Mouse (Mus musculus): Measurements from ENCODE around the gene Gpatch8. TPM values are rescaled to one million over a fixed set of nuclear protein-coding genes. Genes with fewer than 3 reads are reported as not detected.
A peak's percentile ranks its signal among the peaks of the same experiment; 100 is the strongest.

Gene Gpatch8
- 69.0 and 71.0 TPM in 2 replicates for polyA plus RNA-seq (2016; fragmentation: Nextera tagmentation; extraction: Ambion mirVana)

- Histone ChIP-seq H3K27ac (peak within 1 kb of the TSS; percentile 92), H3K4me2 (replicated peaks) (peak within 1 kb of the TSS; percentile 65), H3K4me1 (peaks cover 17% of the 10 kb centered on the region), H3K4me3 (peak within 1 kb of the TSS; percentile 96), H3K27me3 (replicated peaks) (no peaks in the 10 kb centered on the region), H3K9me3 (no peaks in the 10 kb centered on the region), H3K9ac (peak within 1 kb of the TSS; percentile 98), H3K36me3 (no peaks in the 10 kb centered on the region)
- ATAC-seq (ENCODE audit: low FRiP score, low read depth) = peak; percentile 96
- WGBS = under 1% methylated on average over 49 of the region's 55 CpGs
These were observed at the start of gene Gpatch8 for GRCm38 (mm10) chr11:102556031-102556715. TSS of gene Gpatch8 (minus strand) at chr11:102556392.

GRCm38 (mm10) chr11:102604777-102605552 is 48.8 kb upstream of the Gpatch8 start:
- Histone ChIP-seq H3K9me3 (no peaks in the 10 kb centered on the region), H3K36me3 (no peaks in the 10 kb centered on the region), H3K4me2 (replicated peaks) (peak overlapping the region; percentile 88), H3K4me1 (peaks cover 40% of the 10 kb centered on the region), H3K9ac (peak overlapping the region; percentile 97), H3K4me3 (peak overlapping the region; percentile 90), H3K27me3 (replicated peaks) (no peaks in the 10 kb centered on the region), H3K27ac (peak overlapping the region; percentile 96)
- WGBS = under 1% methylated on average over 74 of the region's 74 CpGs
- peak; percentile 23 for ATAC-seq (ENCODE audit: low FRiP score, low read depth)

GRCm38 (mm10) chr11:102604010-102604584 is 47.9 kb upstream of the Gpatch8 start, which contains the start of gene Fzd2:
TSS of gene Fzd2 (plus strand) at chr11:102604396.
- WGBS = under 1% methylated on average over 31 of the region's 31 CpGs
- no peaks in the 10 kb centered on the region for H3K9me3 ChIP-seq
- peak within 1 kb of the TSS; percentile 88 for H3K4me2 ChIP-seq (replicated peaks)
- ATAC-seq (ENCODE audit: low FRiP score, low read depth) = peak; percentile 92
- H3K36me3 ChIP-seq = no peaks in the 10 kb centered on the region
- H3K27ac ChIP-seq = peak within 1 kb of the TSS; percentile 96
- H3K4me1 ChIP-seq = peaks cover 31% of the 10 kb centered on the region
- H3K27me3 ChIP-seq (replicated peaks) = no peaks in the 10 kb centered on the region
- peak within 1 kb of the TSS; percentile 97 for H3K9ac ChIP-seq
- peak within 1 kb of the TSS; percentile 90 for H3K4me3 ChIP-seq

- Histone ChIP-seq H3K4me2 (replicated peaks) (peak overlapping the region; percentile 88), H3K27me3 (replicated peaks) (no peaks in the 10 kb centered on the region), H3K36me3 (no peaks in the 10 kb centered on the region), H3K27ac (peak overlapping the region; percentile 96), H3K4me1 (peaks cover 25% of the 10 kb centered on the region), H3K4me3 (peak overlapping the region; percentile 90), H3K9ac (peak overlapping the region; percentile 42), H3K9me3 (no peaks in the 10 kb centered on the region)
- peak; percentile 76 for ATAC-seq (ENCODE audit: low FRiP score, low read depth)
- under 1% methylated on average over 10 of the region's 10 CpGs for WGBS
These were observed 47.3 kb upstream of the Gpatch8 start for GRCm38 (mm10) chr11:102603496-102603850.

GRCm38 (mm10) chr11:102602816-102603495 is 46.8 kb upstream of the Gpatch8 start:
- peak overlapping the region; percentile 90 for H3K4me3 ChIP-seq
- H3K36me3 ChIP-seq = no peaks in the 10 kb centered on the region
- H3K27ac ChIP-seq = peak overlapping the region; percentile 96
- no peaks in the 10 kb centered on the region for H3K9me3 ChIP-seq
- under 1% methylated on average over 13 of the region's 13 CpGs for WGBS
- no peak for ATAC-seq (ENCODE audit: low FRiP score, low read depth)
- H3K4me1 ChIP-seq = peaks cover 19% of the 10 kb centered on the region
- H3K9ac ChIP-seq = peak overlapping the region; percentile 42
- H3K27me3 ChIP-seq (replicated peaks) = no peaks in the 10 kb centered on the region
- H3K4me2 ChIP-seq (replicated peaks) = peak overlapping the region; percentile 88

- no peak overlapping the region for H3K4me3 ChIP-seq
- H3K9me3 ChIP-seq = no peaks in the 10 kb centered on the region
- H3K4me1 ChIP-seq = peaks cover 17% of the 10 kb centered on the region
- H3K4me2 ChIP-seq (replicated peaks) = no peak overlapping the region
- H3K27me3 ChIP-seq (replicated peaks) = no peaks in the 10 kb centered on the region
- no peaks in the 10 kb centered on the region for H3K36me3 ChIP-seq
- 88% methylated on average over 3 of the region's 3 CpGs for WGBS
- H3K27ac ChIP-seq = no peak overlapping the region
- no peak overlapping the region for H3K9ac ChIP-seq
- no peak for ATAC-seq (ENCODE audit: low FRiP score, low read depth)
These were observed 43.7 kb upstream of the Gpatch8 start for GRCm38 (mm10) chr11:102599912-102600311.

- 1% methylated on average over 4 of the region's 4 CpGs for WGBS
- H3K9ac ChIP-seq = no peak overlapping the region
- no peak overlapping the region for H3K4me3 ChIP-seq
- peak overlapping the region; percentile 60 for H3K27ac ChIP-seq
- no peaks in the 10 kb centered on the region for H3K36me3 ChIP-seq
- peaks cover 18% of the 10 kb centered on the region for H3K4me1 ChIP-seq
- ATAC-seq (ENCODE audit: low FRiP score, low read depth) = peak; percentile 71; the same call in 1 of the 2 replicates
- H3K4me2 ChIP-seq (replicated peaks) = peak overlapping the region; percentile 33
- H3K27me3 ChIP-seq (replicated peaks) = no peaks in the 10 kb centered on the region
- H3K9me3 ChIP-seq = no peaks in the 10 kb centered on the region
These were observed 39.2 kb upstream of the Gpatch8 start for GRCm38 (mm10) chr11:102595341-102595820.

GRCm38 (mm10) chr11:102587554-102587953 is 31.4 kb upstream of the Gpatch8 start:
- no peak overlapping the region for H3K4me2 ChIP-seq (replicated peaks)
- H3K27me3 ChIP-seq (replicated peaks) = no peaks in the 10 kb centered on the region
- H3K27ac ChIP-seq = no peak overlapping the region
- H3K9ac ChIP-seq = no peak overlapping the region
- H3K36me3 ChIP-seq = no peaks in the 10 kb centered on the region
- no peak overlapping the region for H3K4me3 ChIP-seq
- ATAC-seq (ENCODE audit: low FRiP score, low read depth) = no peak
- no peaks in the 10 kb centered on the region for H3K9me3 ChIP-seq
- H3K4me1 ChIP-seq = peaks cover 5% of the 10 kb centered on the region
- 84% methylated on average over 3 of the region's 3 CpGs for WGBS

- Histone ChIP-seq H3K4me3 (no peak overlapping the region), H3K27ac (no peak overlapping the region), H3K36me3 (no peaks in the 10 kb centered on the region), H3K9me3 (no peaks in the 10 kb centered on the region), H3K4me1 (peaks cover 14% of the 10 kb centered on the region), H3K9ac (no peak overlapping the region), H3K27me3 (replicated peaks) (no peaks in the 10 kb centered on the region; the same call in 1 of the 2 replicates), H3K4me2 (replicated peaks) (no peak overlapping the region)
- ATAC-seq (ENCODE audit: low FRiP score, low read depth) = no peak
- WGBS = 94% methylated on average over 4 of the region's 4 CpGs
These were observed 30.4 kb upstream of the Gpatch8 start for GRCm38 (mm10) chr11:102586445-102587130.

- H3K9ac ChIP-seq = no peak overlapping the region
- H3K4me2 ChIP-seq (replicated peaks) = no peak overlapping the region
- H3K9me3 ChIP-seq = no peaks in the 10 kb centered on the region
- no peak for ATAC-seq (ENCODE audit: low FRiP score, low read depth)
- H3K27ac ChIP-seq = no peak overlapping the region
- H3K4me3 ChIP-seq = no peak overlapping the region
- peaks cover 39% of the 10 kb centered on the region for H3K4me1 ChIP-seq
- H3K36me3 ChIP-seq = no peaks in the 10 kb centered on the region
- H3K27me3 ChIP-seq (replicated peaks) = no peaks in the 10 kb centered on the region; the same call in 1 of the 2 replicates
- 23% methylated on average over 5 of the region's 5 CpGs for WGBS
These were observed 26.5 kb upstream of the Gpatch8 start for GRCm38 (mm10) chr11:102582736-102583135.

GRCm38 (mm10) chr11:102582016-102582610 is 25.9 kb upstream of the Gpatch8 start:
- Histone ChIP-seq H3K27me3 (replicated peaks) (no peaks in the 10 kb centered on the region; the same call in 1 of the 2 replicates), H3K9me3 (no peaks in the 10 kb centered on the region), H3K9ac (no peak overlapping the region), H3K36me3 (no peaks in the 10 kb centered on the region), H3K27ac (no peak overlapping the region), H3K4me3 (no peak overlapping the region), H3K4me2 (replicated peaks) (peak overlapping the region; percentile 27; the same call in 1 of the 2 replicates), H3K4me1 (peaks cover 39% of the 10 kb centered on the region)
- 21% methylated on average over 13 of the region's 13 CpGs for WGBS
- no peak for ATAC-seq (ENCODE audit: low FRiP score, low read depth)
